Mouse (Mus musculus) cerebellum, adult (tissue): ENCODE measurements around the gene Gm609.

Source experiments
- ATAC-seq: cut with Nextera tagmentation; 2 replicates; pipeline ENCODE4 v1.9.2; 2017; ENCODE audit warnings: mild to moderate bottlenecking, moderate library complexity, mixed read lengths; ENCODE audit not compliant: insufficient number of reproducible peaks, low FRiP score, low TSS enrichment

The Gm609 gene

GRCm38 (mm10) chr16:45399411-45399810 lies 93.4 kb downstream of the Gm609 start:
- no peak for ATAC-seq

GRCm38 (mm10) chr16:45397440-45397839 lies 95.3 kb downstream of the Gm609 start:
- ATAC-seq: peak; percentile 17; the same call in 1 of the 2 replicates

- ATAC-seq: no peak
These were observed 100.5 kb downstream of the Gm609 start for GRCm38 (mm10) chr16:45392246-45392645.

- ATAC-seq: no peak
These were observed 101.1 kb downstream of the Gm609 start for GRCm38 (mm10) chr16:45391680-45392079.

GRCm38 (mm10) chr16:45390286-45390956 lies 102.3 kb downstream of the Gm609 start:
- ATAC-seq: no peak

- ATAC-seq: no peak
These were observed 102.9 kb downstream of the Gm609 start for GRCm38 (mm10) chr16:45389833-45390232.

GRCm38 (mm10) chr16:45389041-45389440 lies 103.7 kb downstream of the Gm609 start:
- ATAC-seq: no peak

GRCm38 (mm10) chr16:45381811-45382210 lies 111.0 kb downstream of the Gm609 start:
- no peak for ATAC-seq

GRCm38 (mm10) chr16:45378959-45379358 lies 113.8 kb downstream of the Gm609 start:
- ATAC-seq: no peak

- ATAC-seq: no peak
These were observed 114.4 kb downstream of the Gm609 start for GRCm38 (mm10) chr16:45378147-45378943.

- no peak for ATAC-seq
These were observed 115.4 kb downstream of the Gm609 start for GRCm38 (mm10) chr16:45377332-45377731.

- no peak for ATAC-seq
These were observed 116.0 kb downstream of the Gm609 start for GRCm38 (mm10) chr16:45376812-45377211.

- peak; percentile 68; the same call in 1 of the 2 replicates for ATAC-seq
These were observed 116.5 kb downstream of the Gm609 start for GRCm38 (mm10) chr16:45376294-45376693.

- ATAC-seq: 0 out of 2 replicates have a peak, but pooled peaks have one; percentile 31
These were observed 117.1 kb downstream of the Gm609 start for GRCm38 (mm10) chr16:45375506-45376225.

GRCm38 (mm10) chr16:45374074-45374473 lies 118.7 kb downstream of the Gm609 start:
- ATAC-seq: no peak

- no peak for ATAC-seq
These were observed 121.7 kb downstream of the Gm609 start for GRCm38 (mm10) chr16:45371076-45371475.

- ATAC-seq: no peak
These were observed 123.3 kb downstream of the Gm609 start for GRCm38 (mm10) chr16:45369285-45369965.

GRCm38 (mm10) chr16:45366111-45366510 lies 126.7 kb downstream of the Gm609 start:
- no peak for ATAC-seq

GRCm38 (mm10) chr16:45365353-45365752 lies 127.4 kb downstream of the Gm609 start:
- ATAC-seq: no peak

GRCm38 (mm10) chr16:45364627-45365026 lies 128.1 kb downstream of the Gm609 start:
- no peak for ATAC-seq
